Mouse (Mus musculus) MEL (cell line): ENCODE measurements around the gene Slc5a10.

Experiments used
- BHLHE40 ChIP-seq: IDR thresholded peaks from 2 replicates; pipeline ENCODE4 v1.6.1; 2012; ENCODE audit warnings: low read depth, mild to moderate bottlenecking, inconsistent platforms, low read length, improper control_type of control experiment, borderline replicate concordance
- CTCF ChIP-seq, 3 experiments: IDR thresholded peaks in 2 of 3; conservative IDR thresholded peaks in 1 of 3; 2 replicates each; pipeline ENCODE4 v1.5.1; 2011 to 2012; ENCODE audit warnings: low read length in 3 of 3, low read depth in 2 of 3, mild to moderate bottlenecking in 2 of 3, improper control_type of control experiment in 1 of 3, inconsistent platforms in 1 of 3, mixed read lengths in 1 of 3, moderate library complexity in 1 of 3; ENCODE audit not compliant: control insufficient read depth in 1 of 3, insufficient read depth in 1 of 3, poor library complexity in 1 of 3, severe bottlenecking in 1 of 3
- EP300 ChIP-seq, 2 experiments: IDR thresholded peaks; 2 replicates each; pipeline ENCODE4 v1.6.1; 2011; ENCODE audit warnings: improper control_type of control experiment in 2 of 2, low read length in 2 of 2, low read depth in 1 of 2, mild to moderate bottlenecking in 1 of 2
- POLR2A ChIP-seq, 2 experiments: IDR thresholded peaks; 2 replicates each; pipeline ENCODE4 v1.6.1; 2011 to 2012; ENCODE audit warnings: low read length in 2 of 2, mild to moderate bottlenecking in 2 of 2, control low read depth in 1 of 2, improper control_type of control experiment in 1 of 2, low read depth in 1 of 2, moderate library complexity in 1 of 2; ENCODE audit not compliant: control insufficient read depth in 1 of 2, insufficient read depth in 1 of 2, poor library complexity in 1 of 2
- SMC3 ChIP-seq: IDR thresholded peaks from 2 replicates; pipeline ENCODE4 v1.6.1; 2011; ENCODE audit warnings: low read depth, low read length, improper control_type of control experiment
- UBTF ChIP-seq: IDR thresholded peaks from 2 replicates; pipeline ENCODE4 v1.6.1; 2012; ENCODE audit warnings: low read depth, mild to moderate bottlenecking, inconsistent platforms, low read length, improper control_type of control experiment, moderate library complexity, borderline replicate concordance; ENCODE audit not compliant: insufficient read depth
- ZKSCAN1 ChIP-seq: IDR thresholded peaks from 2 replicates; pipeline ENCODE4 v1.6.1; 2012; ENCODE audit warnings: low read depth, mild to moderate bottlenecking, inconsistent platforms, low read length, improper control_type of control experiment, moderate library complexity

GRCm38 (mm10) chr11:61675332-61675731, 45.3 kb downstream of the Slc5a10 start:
- TF ChIP-seq BHLHE40 (no peak), POLR2A (IDR thresholded peaks at IDR 0.05; ENCODE audit: control insufficient read depth in 1 of 2, insufficient read depth in 1 of 2, low read depth in 1 of 2, low read length in 2 of 2, poor library complexity in 1 of 2) (no peak), UBTF (no peak), SMC3 (no peak), EP300 (IDR thresholded peaks at IDR 0.05; ENCODE audit: low read depth in 1 of 2, low read length in 2 of 2) (no peak), ZKSCAN1 (no peak), CTCF (IDR thresholded peaks at IDR 0.05 in 2 of 3, conservative IDR thresholded peaks at IDR 0.05 in 1 of 3; ENCODE audit: control insufficient read depth in 1 of 3, insufficient read depth in 1 of 3, low read depth in 2 of 3, low read length in 3 of 3, poor library complexity in 1 of 3, severe bottlenecking in 1 of 3) (no peak)
